Comparison of ENCODE assay signal across 23 mouse cellular contexts in the genomic region with DNA sequence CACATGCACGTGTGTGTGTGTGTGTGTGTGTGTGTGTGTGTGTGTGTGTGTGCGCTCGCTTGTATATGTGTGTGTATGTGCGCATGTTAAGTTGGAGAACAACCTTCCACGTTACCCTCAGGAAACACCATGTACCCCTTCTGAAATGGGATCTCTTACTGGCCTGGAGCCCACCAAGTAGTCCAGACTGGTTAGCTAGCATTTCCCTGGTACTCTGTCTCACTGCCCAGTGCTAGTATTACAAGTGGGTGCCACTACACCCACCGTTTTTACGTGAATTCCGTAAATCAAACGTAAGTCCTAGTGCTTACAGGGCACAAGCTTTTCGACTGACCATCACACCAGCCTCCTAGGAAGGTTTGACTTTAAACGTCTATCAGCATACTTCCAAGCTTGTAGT.
A peak's percentile ranks its signal among the peaks of the same experiment; 100 is the strongest.
DNase-seq lines count a peak whose midpoint lies in the region; ATAC-seq and TF ChIP-seq lines count a peak whose summit lies in the region.
"Had no signal": no experiment of that assay in that cellular context is flagged by ENCODE, and none has a peak within 500 bp of the region (broad histone marks: within the 10 kb centered on the region; RNA-seq: fewer than 3 reads in every experiment).

No protein-coding gene starts in this region.

- TF ChIP-seq CTCF in lung, postnatal 0 days (IDR thresholded peaks at IDR 0.05), result no peak

- no peak overlapping the region for H3K4me2 ChIP-seq in intestine, embryonic 14.5 days (ENCODE audit: low read length)
- no peak overlapping the region for H3K4me2 ChIP-seq in intestine, embryonic 16.5 days (ENCODE audit: low read depth, low read length)
- H3K4me2 ChIP-seq in lung, postnatal 0 days (replicated peaks; ENCODE audit: low read depth, low read length), result no peak overlapping the region
- H3K4me2 ChIP-seq: heart, embryonic 13.5 days; hindbrain, embryonic 12.5 days; hindbrain, embryonic 15.5 days had no signal

- H3K4me1 ChIP-seq in intestine, embryonic 14.5 days (replicated peaks; ENCODE audit: control insufficient read depth, insufficient read depth, low read length), result peaks cover 5% of the 10 kb centered on the region
- H3K4me1 ChIP-seq in intestine, embryonic 16.5 days (ENCODE audit: control insufficient read depth, insufficient read depth, low read length), result no peaks in the 10 kb centered on the region
- no peaks in the 10 kb centered on the region for H3K4me1 ChIP-seq in lung, postnatal 0 days (ENCODE audit: insufficient read depth, low read depth, low read length)
- peaks cover 9% of the 10 kb centered on the region for H3K4me1 ChIP-seq in forebrain, embryonic 10.5 days
- H3K4me1 ChIP-seq: heart, embryonic 10.5 days had no signal

- ATAC-seq in intestine, embryonic 14.5 days (replicated peaks; ENCODE audit: low FRiP score, low TSS enrichment, low read depth), result no peak
- ATAC-seq in intestine, embryonic 16.5 days, result no peak
- no peak for ATAC-seq in lung, postnatal 0 days
- ATAC-seq: activated CD4-positive, CD25-positive, alpha-beta regulatory T cell, adult 4 months; forebrain, embryonic 14.5 days; forebrain, postnatal 0 days had no signal

- peaks cover 33% of the 10 kb centered on the region for H3K36me3 ChIP-seq in intestine, embryonic 14.5 days (ENCODE audit: control insufficient read depth, insufficient read depth, low read length)
- H3K36me3 ChIP-seq in intestine, embryonic 16.5 days (ENCODE audit: control insufficient read depth, insufficient read depth, low read length), result 0 out of 2 replicates have a peak, but pooled peaks cover 3% of the 10 kb centered on the region
- H3K36me3 ChIP-seq in lung, postnatal 0 days (ENCODE audit: insufficient read depth, low read length), result peaks cover 6% of the 10 kb centered on the region
- peaks cover 20% of the 10 kb centered on the region for H3K36me3 ChIP-seq in forebrain, embryonic 10.5 days (replicated peaks)
- H3K36me3 ChIP-seq: hindbrain, embryonic 12.5 days; hindbrain, embryonic 15.5 days had no signal

- intact Hi-C loops in gastrocnemius, postnatal 14 days (cut with DNase I; ENCODE audit: low total_unique reads), result loop anchor here (5.0 to 10.0 kb wide), 2 partner anchors 95 to 437 kb away; no protein-coding TSS in a partner anchor

- DNase-seq in gastrocnemius, adult 18-20 months (ENCODE audit: low spot score), result peak; percentile 25
- DNase-seq in gastrocnemius, postnatal 14 days, result no peak
- peak; percentile 38 for DNase-seq in intestine, embryonic 14.5 days (ENCODE audit: low spot score)
- DNase-seq in lung, postnatal 0 days (ENCODE audit: low spot score), result peak; percentile 3
- DNase-seq in lung, postnatal 36 days, result no peak
- DNase-seq in forebrain, embryonic 10.5 days (ENCODE audit: extremely low spot score, low spot score), result no peak
- DNase-seq: adrenal gland, adult 8-10 months; adrenal gland, postnatal 25 days; cerebellum, adult 11-12 months; cerebellum, adult 8-10 months; cerebellum, postnatal 10 days; cerebellum, postnatal 36 days; embryo, embryonic 11 days; forebrain, postnatal 0 days; gastrocnemius, postnatal 25 days had no signal

- no peak overlapping the region for H3K9ac ChIP-seq in intestine, embryonic 14.5 days (ENCODE audit: low read length)
- H3K9ac ChIP-seq in intestine, embryonic 16.5 days (ENCODE audit: low read depth, low read length), result no peak overlapping the region
- H3K9ac ChIP-seq in lung, postnatal 0 days (replicated peaks; ENCODE audit: low read depth), result no peak overlapping the region
- H3K9ac ChIP-seq: forebrain, postnatal 0 days; heart, embryonic 13.5 days; hindbrain, embryonic 12.5 days; hindbrain, embryonic 15.5 days had no signal

- H3K4me3 ChIP-seq in intestine, embryonic 14.5 days (ENCODE audit: low read depth, low read length), result no peak overlapping the region
- H3K4me3 ChIP-seq in intestine, embryonic 16.5 days (ENCODE audit: low read length), result no peak overlapping the region
- H3K4me3 ChIP-seq in lung, postnatal 0 days (ENCODE audit: low read depth, low read length), result no peak overlapping the region
- no peak overlapping the region for H3K4me3 ChIP-seq in forebrain, embryonic 10.5 days
- H3K4me3 ChIP-seq: heart, adult 2 months; heart, embryonic 10.5 days; heart, embryonic 13.5 days; hindbrain, embryonic 12.5 days; hindbrain, embryonic 15.5 days had no signal

- no peak overlapping the region for H3K27ac ChIP-seq in intestine, embryonic 14.5 days (ENCODE audit: low read depth)
- H3K27ac ChIP-seq in intestine, embryonic 16.5 days (ENCODE audit: low read length), result no peak overlapping the region
- H3K27ac ChIP-seq in lung, postnatal 0 days (ENCODE audit: low read length), result no peak overlapping the region
- no peak overlapping the region for H3K27ac ChIP-seq in forebrain, embryonic 10.5 days
- H3K27ac ChIP-seq: heart, adult 2 months; heart, embryonic 10.5 days; heart, embryonic 13.5 days; hindbrain, embryonic 12.5 days; hindbrain, embryonic 15.5 days had no signal

- H3K9me3 ChIP-seq in intestine, embryonic 14.5 days (ENCODE audit: control insufficient read depth, low read length), result no peaks in the 10 kb centered on the region
- no peaks in the 10 kb centered on the region for H3K9me3 ChIP-seq in intestine, embryonic 16.5 days (ENCODE audit: control insufficient read depth, low read length)
- H3K9me3 ChIP-seq in lung, postnatal 0 days (ENCODE audit: low read length), result no peaks in the 10 kb centered on the region
- H3K9me3 ChIP-seq in forebrain, embryonic 10.5 days, result no peaks in the 10 kb centered on the region
- H3K9me3 ChIP-seq: heart, embryonic 10.5 days; hindbrain, embryonic 12.5 days; hindbrain, embryonic 15.5 days had no signal

- no peak for TF ChIP-seq EP300 in lung, postnatal 0 days (IDR thresholded peaks at IDR 0.05)

- 87% methylated on average over 11 of the region's 11 CpGs for WGBS in intestine, embryonic 14.5 days
- WGBS in intestine, embryonic 16.5 days, result 87% methylated on average over 11 of the region's 11 CpGs
- 83% methylated on average over 11 of the region's 11 CpGs for WGBS in lung, postnatal 0 days
- WGBS in forebrain, embryonic 10.5 days, result 93% methylated on average over 11 of the region's 11 CpGs

- H3K27me3 ChIP-seq in intestine, embryonic 14.5 days (replicated peaks; ENCODE audit: control insufficient read depth, insufficient read depth, low read length), result no peaks in the 10 kb centered on the region
- no peaks in the 10 kb centered on the region for H3K27me3 ChIP-seq in intestine, embryonic 16.5 days (replicated peaks; ENCODE audit: control insufficient read depth, insufficient read depth, low read length)
- no peaks in the 10 kb centered on the region for H3K27me3 ChIP-seq in lung, postnatal 0 days (replicated peaks; ENCODE audit: insufficient read depth, low read length)
- H3K27me3 ChIP-seq in forebrain, embryonic 10.5 days (ENCODE audit: poor library complexity, severe bottlenecking), result no peaks in the 10 kb centered on the region
- H3K27me3 ChIP-seq: heart, embryonic 13.5 days; hindbrain, embryonic 12.5 days; hindbrain, embryonic 15.5 days had no signal

Comparison
In these comparisons a context has a peak if more than half of its experiments do, and no peak if none do; other contexts are left out.
1. DNase-seq: peak in gastrocnemius, adult 18-20 months (single experiment), intestine, embryonic 14.5 days (single experiment) and lung, postnatal 0 days (single experiment); none in gastrocnemius, postnatal 14 days (single experiment), lung, postnatal 36 days (single experiment) and forebrain, embryonic 10.5 days (single experiment).